Mouse (Mus musculus) liver (tissue): ENCODE data around the gene Unc13a.

Experiments
- DNase-seq: peaks from one replicate; pipeline ENCODE4 v3.0.0-alpha.2; 2020; ENCODE audit warnings: mixed read lengths

Gene Unc13a

DNA sequence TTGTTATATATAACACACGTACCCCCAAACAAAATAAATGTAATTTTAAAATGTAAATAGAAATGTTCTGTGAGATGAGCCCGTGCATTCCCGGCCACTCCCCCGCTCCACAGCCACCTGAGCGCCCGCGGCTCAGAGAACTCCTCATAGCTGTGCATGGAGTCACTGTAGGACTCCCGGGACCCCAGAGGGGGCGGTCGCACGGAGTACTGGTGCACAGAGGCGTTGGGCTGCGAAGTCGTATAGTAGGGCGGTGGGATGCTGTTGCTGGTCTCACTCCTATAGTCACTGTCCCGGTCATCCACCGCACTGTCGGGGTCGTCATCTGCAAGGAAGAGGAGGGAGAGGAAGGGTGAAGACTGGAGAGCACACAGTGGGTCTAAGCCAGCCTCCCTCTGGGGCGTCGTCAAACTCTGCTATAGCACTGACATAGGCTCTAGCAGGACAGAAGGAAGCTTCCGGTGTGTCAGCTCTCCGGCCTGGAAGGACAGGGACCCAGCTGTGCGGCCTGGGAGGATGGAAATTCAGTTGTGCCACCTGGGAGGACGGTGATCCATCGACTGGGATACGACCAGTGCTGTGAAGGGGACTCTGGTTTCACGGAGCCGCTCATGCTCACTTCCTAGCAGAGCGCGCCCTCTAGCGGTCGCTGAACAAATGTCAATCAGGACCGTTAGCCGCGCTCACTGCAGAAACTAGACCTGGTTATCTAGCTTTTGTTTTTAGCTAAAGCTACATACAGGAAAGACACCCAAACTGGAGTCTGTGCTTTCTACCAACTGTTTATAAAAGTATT, 11.0 kb downstream of the Unc13a start:
- peak; percentile 86 for DNase-seq

DNA sequence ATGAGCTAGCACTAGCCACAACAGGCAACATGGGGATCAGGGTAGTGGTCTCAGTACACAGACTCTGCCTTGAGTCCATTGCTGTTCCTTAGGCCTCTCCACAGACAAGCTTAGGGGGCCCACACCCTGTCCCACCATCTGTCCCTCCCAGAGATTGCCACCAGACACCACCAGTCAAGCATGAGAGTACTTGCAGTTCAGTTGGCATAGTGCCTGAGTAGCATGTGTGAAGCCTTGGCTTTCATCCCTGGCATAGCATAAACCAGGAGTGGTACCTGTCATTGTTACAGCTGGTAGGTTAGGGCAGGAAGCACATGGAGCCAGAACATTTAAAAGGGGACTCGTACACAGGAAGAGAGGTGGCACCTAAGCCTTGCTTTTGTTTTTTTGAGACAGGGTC, 11.8 kb downstream of the Unc13a start:
- no peak for DNase-seq

DNA sequence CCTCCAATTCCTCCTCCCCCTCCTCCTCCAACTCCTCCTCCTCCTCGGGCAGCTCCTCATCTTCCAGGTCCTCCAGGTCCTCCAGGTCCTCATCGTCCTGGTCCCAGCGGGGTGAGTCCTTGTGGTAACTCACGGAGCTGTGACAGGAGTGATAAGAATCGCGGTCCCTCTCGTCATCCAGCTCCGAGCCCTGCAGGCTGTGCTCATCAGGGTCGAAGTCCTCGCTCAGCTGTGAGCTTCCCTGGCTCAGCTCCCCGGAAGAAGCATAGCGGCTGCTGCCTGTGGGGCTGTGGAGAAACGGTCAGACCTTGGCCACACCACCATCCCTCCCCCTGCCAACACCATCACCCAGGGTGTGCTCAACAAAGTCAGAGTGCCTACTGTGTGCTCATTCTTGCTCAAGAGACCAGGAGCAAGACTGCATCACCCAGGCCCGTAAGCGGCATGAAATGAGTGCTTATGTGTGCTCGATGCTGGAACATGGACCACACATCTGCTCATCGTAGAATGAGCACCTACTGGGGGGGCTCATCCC, 13.0 kb downstream of the Unc13a start:
- no peak for DNase-seq

DNA sequence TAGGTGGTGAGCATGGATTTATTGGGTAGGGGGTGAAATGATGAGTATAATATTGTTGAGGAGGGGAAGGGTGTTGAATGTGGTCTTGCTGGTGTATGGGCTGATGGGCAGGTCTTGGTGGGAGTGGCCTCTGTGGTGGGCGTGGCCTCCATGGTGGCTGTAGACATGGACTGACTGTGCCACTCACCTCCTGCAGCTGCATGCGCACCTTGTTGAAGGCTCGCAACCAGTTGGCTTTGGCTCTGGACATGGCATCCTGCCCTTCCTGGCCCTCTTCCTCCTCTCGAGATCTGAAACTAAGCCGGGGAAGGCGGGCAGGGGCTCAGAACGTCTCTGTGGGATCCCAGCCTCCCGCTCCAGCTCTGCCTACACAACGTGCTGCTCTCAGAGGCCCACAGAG, 13.7 kb downstream of the Unc13a start:
- DNase-seq, result no peak

DNA sequence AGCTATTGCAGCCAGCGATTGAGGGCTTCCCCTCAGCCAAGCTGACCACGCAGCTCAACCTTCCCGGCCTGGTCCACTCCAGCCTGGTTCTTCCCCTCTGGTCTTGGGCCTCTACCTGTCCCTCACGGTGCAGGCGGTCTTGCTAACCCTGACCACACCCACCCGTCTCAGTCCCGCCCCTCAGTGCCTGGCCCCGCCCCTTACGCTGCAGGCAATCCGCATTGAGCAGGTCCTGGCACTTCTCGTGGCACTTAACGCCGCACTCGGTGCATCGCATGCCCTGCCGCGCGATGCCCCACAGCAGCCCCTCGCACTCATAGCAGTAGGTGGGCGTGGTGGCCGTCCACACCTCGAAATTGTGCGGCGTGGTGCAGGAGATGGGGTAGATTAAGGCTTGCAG, 17.0 kb downstream of the Unc13a start:
- peak; percentile 80 for DNase-seq

DNA sequence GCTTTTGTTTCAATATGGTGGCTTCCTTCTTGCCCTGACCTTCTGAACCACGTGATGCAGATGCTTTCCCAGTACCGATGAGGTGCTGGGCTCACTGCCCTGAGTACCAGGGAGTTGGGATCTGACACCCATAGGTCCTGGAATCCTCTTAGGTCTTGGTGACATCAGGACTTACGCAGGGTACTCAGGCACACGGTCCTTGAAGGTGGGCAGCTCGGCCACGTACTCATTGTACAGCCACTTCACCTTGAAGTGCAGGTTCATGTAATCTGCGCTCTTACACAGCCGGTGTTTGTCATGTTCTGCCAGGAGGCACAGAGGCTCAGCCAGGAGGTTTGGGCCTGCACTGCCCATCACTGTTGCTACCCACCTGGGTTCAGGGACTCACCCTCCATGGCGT, 26.0 kb downstream of the Unc13a start:
- no peak for DNase-seq

DNA sequence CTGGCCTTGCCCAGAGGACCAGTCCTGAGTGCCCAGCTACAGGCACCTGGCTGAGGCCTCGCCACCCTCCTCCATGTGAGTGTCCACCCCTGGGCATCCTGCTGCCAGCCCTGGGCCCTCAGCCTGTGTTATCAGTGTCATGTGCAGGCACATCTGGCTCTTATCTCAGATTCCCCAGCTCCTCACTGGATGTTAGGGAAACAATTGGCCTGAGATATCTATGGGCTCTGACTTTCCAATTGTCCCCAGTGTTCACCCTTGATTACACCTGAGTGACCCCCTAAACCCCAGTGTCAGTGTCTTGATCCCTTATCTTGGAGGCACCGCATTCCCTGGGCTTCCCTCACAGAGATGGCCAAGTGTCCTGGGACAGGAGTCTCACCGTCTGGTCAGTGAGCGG, 32.2 kb downstream of the Unc13a start:
- DNase-seq, result no peak

DNA sequence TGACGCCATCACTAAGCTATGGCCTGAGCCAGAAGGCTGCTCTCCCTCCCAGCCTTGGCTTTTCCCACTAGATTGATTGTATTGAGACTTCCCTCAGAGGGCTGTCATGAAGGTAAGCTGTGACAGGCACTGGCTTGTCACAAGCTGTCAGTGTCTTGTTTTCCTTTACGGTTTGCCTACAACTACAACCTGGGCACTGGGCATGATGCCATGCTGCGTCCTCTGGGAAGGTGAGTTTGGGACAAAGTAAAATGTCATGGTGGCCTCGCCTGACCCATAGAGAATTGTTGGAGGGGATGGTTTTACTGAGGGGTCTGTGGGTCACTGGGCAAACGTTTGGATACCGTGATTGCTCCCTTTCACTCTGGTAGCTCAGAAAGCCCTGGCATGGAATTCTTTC, 33.2 kb downstream of the Unc13a start:
- DNase-seq, result no peak

DNA sequence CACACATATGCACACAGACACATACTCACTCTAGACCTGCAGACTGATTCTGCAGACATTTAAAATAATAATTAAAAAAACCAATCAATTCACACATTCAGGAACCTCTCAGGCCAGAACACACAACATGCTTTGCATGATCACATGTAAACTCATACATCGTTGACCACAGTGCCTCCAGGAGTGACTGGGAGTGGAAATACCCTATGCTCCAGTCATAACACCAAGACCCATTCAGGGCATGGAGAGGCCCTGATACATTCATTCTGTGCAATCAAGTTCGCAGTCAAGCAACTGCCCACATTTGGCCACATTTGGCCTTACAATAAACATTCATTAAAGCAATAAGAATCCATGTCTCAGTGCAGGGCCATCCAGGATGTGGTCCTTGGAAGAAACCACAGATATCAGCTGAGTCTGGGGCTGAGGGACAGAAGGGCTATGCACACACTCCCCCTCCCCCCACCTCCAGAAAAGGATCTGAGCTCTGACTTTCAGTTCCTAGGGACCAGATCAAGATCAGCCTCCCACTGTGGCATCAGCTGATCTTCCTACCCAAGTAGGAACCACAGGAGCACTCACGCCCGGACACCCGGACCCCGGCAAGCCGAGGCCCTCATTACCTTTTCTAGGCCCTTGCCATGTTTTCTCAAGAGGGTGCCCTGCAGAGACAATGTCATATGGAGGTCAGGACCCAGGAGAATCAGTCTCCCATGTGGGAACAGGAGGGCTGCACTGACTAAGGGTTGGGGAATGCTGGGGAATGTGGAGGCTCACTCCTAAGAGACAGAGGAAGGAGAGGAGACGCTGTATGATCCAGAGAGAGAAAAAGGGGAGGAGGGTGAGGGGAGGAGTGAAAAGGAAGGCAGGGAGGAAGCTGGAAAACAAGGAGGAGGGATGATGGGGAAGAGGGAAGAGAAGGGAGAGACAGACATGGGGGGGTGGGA, 34.1 kb downstream of the Unc13a start:
- no peak for DNase-seq

DNA sequence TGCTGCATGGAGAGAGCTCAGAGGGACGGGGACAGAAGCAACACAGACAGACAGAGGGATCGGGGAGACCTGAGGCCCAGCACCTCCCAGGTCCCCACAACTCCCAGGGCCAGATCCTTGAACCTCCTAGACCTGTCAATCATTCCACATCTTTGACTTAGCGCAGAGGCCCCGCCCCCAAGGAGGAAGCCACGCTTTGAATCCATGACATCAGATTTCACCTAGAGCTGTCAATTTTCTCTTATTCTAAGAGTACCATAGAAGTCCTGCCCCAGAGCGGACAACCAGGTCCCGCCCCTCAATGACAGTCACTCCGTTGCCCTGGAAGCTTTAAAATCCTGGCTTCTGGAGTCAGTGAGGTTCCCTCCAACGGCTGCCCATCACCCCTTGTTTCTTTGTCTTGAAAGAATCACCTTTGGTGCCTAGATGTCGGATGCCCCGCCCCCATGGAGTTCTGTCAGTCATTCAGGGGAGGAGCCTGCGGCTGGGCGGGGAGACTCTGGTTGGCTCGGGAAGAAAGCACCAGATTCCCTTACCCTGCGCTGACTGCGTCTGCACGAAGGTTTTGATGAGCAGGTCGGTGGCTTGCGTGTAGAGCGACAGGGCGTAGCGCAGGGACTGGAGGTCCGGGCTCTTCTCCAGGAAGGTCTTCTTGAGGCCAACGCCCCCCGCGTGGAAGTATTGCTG, 37.4 kb downstream of the Unc13a start:
- peak; percentile 81 for DNase-seq

DNA sequence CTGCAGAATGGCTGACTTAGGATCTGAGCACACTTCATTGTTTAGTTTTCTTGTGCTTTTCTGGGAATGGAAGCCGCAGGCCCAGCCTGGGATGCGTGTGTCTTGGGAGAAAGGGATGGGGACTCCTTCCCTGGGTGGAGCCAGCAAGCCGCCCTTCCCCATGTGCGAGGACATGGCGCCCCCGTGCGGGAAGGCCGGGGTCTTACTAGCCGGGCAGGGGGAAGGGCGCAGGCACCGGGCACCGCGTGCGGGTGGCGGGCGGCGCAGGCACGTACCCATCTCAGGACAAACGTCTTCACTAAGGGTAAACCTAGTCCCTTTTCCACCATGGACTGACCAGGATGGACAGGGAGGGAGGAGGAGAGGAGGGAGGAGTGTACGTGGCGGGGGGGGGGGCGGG, 38.4 kb downstream of the Unc13a start:
- DNase-seq, result peak; percentile 66

DNA sequence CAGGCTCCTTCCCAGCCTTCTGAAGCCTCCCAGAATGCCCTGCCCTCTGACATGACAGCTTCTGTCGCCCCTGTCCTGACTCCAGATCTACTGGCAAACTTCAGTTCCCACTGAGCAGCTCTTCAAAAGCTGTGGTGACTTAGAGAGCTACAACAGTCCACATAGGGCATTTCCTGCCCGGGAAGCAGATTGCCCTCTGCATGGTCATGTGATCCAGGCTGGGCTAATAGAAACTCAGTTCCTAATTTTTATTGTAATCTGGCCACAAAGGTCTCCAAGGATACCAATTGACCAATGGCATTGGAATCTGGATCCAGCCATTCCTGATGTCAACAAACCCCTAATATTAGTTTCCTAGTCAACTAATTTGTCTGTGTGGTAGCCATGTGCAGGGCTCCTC, 39.7 kb downstream of the Unc13a start:
- no peak for DNase-seq

DNA sequence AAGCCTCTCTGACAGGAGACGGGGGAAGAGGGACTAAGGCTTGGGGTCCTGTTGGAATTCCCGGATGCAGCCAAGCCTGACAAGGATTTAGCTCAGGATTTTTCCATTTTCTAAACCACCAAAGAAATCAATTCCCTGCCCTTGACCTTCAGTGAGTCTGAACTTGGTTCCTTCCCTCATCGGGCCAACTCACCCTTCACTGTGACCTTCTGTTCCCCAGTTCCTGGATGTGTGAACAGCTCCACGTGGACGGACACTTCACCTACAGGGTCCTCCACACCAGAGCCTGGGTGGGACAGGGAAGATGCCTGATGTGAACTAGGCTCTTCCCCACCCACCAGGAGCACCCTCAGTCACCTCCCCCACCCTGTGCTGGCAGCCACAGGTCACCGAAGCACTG, 40.8 kb downstream of the Unc13a start:
- no peak for DNase-seq

DNA sequence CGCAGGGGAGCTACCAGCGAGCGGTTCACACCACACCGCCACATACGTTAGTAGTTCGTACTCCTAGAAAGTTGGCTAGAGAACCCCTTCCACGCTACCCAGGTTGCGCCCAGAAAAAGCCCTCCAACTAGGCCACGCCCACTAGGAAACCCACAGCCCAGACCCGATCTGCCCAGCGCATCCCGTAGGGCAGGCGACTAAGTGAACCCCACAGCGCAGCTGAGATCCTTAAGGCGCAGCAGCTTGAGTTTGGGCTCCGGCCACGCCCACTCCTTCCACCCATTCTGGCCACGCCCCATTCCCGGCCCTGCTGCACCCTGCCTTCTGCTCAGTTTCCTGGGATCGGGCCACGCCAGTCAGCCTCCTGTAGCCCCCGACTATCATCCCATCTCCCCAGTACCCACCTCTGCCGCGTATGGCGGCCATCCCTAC, 41.8 kb downstream of the Unc13a start:
- DNase-seq, result peak; percentile 68

DNA sequence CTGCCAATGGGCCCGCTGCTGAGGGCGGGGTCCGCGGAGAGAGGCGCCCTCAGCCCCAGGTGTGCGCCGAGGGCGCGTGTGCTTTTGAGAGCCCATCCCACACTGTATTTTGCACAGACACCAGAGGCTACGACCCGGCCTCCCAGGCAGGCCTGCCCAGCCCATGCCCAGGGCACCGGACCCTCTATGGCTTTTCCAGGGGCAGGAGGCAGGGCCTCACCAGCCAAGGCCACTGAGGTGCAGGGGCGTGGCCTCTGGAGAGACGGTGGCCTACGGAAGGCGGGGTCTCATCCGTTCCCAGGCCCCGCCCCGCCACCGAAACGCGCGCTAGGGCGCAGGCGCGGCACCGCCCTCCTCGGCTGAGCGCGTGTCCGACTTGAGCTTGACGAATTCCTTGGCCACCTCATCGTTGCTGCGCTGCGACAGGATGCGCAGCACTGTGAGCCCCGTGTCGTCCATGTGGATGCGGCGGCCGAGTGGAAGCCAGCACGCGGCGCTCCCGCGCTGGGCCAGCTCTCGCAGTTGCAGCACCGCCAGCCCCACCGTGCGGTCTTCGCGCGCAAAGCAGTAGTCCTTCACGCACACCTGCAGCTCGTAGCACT, 42.4 kb downstream of the Unc13a start:
- DNase-seq, result peak; percentile 91

DNA sequence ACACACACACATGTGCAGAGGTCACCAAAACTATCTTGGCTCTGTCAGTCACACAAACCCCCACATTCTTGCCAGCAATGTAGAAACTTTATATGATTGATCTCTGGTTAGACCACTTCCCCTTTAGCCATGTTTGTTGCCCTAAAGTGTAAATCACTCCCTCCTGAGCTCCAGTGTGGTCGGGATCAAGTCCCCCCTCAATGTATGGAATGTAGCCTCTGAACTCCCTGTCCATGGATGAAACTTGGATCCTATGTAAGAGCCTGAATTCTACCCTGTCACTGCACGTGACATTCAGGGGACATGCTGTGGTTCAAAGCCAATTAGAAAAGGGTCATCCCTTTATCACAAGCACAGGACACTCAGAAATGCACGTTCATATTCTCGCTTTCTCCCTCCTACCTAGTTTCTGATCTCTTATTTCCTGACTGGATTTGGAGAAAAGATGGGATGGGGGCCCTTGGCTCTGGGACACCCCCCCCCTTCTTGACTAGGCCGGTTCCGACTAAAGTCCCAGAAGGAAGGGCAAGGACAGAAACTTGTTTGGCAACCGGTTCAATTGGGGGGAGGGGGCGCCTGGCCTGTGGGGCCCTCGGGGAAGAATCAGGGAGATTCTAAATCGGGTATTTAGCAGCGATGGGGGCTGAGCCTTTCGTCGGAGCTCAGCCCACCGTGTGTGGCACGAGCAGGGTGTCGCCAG, 43.0 kb downstream of the Unc13a start:
- no peak for DNase-seq

DNA sequence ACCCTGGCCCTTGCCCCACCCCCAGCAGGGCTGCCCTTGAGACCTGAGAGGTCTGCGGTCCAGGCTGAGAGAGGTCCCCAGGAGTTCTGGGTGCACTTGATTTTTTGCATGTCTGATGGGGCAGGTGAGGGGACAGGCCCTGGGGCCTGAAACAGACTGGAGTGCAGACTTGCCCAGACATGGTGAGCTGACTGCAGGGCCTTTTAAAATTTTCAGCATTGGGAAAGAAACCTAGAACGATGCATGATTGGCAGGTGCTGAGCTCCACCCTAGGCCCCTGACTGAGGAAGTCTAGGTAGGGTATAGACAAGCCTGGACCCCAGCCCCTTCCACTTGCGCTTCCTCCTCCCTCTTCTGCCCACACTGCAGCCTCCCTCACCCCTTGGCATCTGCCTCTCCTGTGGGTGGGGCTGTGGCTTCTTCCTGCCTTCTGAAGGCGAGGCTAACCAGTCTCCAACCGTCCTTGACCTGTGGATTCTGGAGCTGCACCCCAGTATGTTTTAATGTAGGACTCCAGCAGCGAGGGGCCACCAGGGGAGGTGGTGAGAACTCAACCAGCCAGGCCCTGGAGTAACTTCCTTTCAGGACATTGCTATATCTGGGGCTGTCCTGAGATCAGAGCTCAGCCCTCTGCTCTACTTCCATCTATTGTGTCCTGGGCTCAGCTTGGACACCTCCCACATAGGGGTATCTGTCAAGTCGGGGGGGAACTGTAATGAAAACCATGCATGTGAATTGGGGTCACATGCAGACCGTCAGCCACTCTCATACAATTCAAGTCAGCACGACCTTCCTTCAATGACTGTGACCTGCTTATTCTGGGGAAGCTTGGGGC, 44.1 kb downstream of the Unc13a start:
- no peak for DNase-seq

DNA sequence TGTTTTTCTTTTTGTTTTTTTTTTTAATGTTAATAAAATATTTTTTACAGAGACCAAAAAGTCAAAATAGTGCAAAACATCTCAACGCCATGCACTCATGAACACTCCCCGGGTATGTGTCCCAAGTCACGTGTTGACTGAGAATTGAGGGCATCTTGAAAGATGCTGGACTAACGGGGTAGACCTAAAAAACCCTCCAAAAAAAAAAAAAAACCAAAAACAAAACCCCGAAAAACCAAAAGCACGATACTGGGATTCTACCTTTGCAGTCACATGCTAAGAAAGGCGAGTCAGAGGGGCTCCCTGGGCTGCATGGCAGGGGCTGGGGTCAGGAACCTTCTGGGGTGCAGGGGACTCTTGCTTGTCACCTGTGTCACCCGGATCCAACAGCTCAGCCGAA, 44.8 kb downstream of the Unc13a start:
- no peak for DNase-seq

DNA sequence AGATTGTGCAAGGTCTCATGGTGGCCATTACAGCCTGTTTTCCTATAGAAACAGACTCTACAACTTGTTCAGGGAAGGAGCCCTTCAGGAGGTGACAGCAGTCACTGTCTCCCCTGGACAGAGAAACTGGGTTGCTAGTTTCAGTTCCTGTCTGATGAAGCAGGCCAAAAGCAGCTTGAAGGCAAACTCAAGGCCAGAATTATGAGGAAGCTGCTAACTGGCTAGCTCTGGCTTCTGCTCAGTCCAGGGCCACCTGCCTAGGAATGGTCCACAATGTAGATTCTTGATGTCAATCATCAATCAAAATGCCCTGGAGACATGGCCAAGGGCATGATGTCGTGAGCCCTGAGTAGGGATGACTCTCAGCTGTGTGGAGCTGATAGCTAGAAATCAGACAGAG, 46.5 kb downstream of the Unc13a start:
- no peak for DNase-seq

DNA sequence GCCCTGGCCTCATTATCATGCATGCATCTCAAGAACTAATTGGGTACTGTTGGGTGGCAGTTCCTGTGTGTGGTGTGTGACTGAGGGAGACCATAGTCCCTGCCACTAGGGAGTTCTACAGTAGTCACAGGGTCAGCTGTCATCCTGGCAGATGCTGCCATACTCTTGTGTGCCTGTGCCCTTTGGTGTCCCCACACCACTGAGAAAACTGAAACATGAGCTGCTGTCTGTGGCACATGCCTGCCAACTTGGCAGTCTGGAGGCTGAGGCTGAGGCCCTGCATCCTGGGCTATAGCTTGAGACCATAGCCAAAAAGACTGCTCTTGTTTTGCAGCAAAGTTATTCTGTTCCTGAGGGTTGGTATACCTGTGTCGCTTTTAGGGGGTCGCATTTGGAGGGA, 51.8 kb downstream of the Unc13a start:
- DNase-seq, result no peak

DNA sequence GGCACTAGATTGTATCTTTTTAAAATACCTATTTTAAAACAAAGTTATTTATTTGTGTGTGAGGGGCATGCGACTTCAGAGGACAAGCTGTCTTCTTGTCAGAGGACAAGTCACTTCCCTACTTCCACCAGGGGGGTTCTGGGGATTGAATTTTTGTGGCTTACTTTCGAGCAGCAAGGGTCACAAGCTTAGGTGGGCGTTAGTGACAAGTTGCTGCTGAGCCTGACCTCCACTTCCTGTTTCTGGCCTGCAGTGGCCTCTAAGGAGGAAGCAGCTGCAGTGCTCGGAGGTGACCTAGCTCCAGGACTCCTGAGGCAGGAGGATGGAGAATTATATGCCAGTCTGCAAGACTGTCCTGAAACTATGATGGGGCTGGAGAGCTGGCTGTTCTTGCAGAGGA, 58.1 kb downstream of the Unc13a start:
- DNase-seq, result no peak
